Mouse (Mus musculus) neural tube, embryonic 15.5 days (tissue): Measurements from ENCODE around the gene Hmgn2. TPM values are rescaled to one million over a fixed set of nuclear protein-coding genes. Genes with fewer than 3 reads are reported as not detected.
A peak's percentile ranks its signal among the peaks of the same experiment; 100 is the strongest.
"Not testable (repeated sequence)": the region's sequence is repeated elsewhere in the genome, so short reads cannot be mapped to it uniquely, and the experiment has no call there.

ENCODE experiments used
- ATAC-seq: fragments of 200-750 bp; cut with Nextera tagmentation; 2 replicates; pipeline ENCODE4 v1.8.0; 2017; ENCODE audit warnings: mild to moderate bottlenecking, moderate TSS enrichment, moderate library complexity; ENCODE audit not compliant: low FRiP score
- H3K27ac ChIP-seq: fragments of 300-500 bp; sonication (generic); replicated peaks from 2 replicates; pipeline ENCODE4 v1.5.1; 2015; ENCODE audit warnings: mild to moderate bottlenecking, inconsistent platforms
- H3K27me3 ChIP-seq: fragments of 300-500 bp; sonication (generic); replicated peaks from 2 replicates; pipeline ENCODE4 v1.6.1; 2015; ENCODE audit warnings: inconsistent platforms
- H3K36me3 ChIP-seq: fragments of 300-500 bp; sonication (generic); 2 replicates; pipeline ENCODE4 v1.6.1; 2015; ENCODE audit warnings: inconsistent platforms
- H3K4me1 ChIP-seq: fragments of 300-500 bp; sonication (generic); 2 replicates; pipeline ENCODE4 v1.6.1; 2015; ENCODE audit warnings: inconsistent platforms
- H3K4me2 ChIP-seq: fragments of 300-500 bp; sonication (generic); 2 replicates; pipeline ENCODE4 v1.6.1; 2015; ENCODE audit warnings: inconsistent platforms, mild to moderate bottlenecking, moderate library complexity
- H3K4me3 ChIP-seq: fragments of 300-500 bp; sonication (generic); replicated peaks from 2 replicates; pipeline ENCODE4 v1.5.1; 2015; ENCODE audit warnings: mild to moderate bottlenecking, inconsistent platforms
- H3K9ac ChIP-seq: fragments of 300-500 bp; sonication (generic); replicated peaks from 2 replicates; pipeline ENCODE4 v1.6.1; 2015; ENCODE audit warnings: mild to moderate bottlenecking, inconsistent platforms
- H3K9me3 ChIP-seq: fragments of 300-500 bp; sonication (generic); replicated peaks from 2 replicates; pipeline ENCODE4 v1.6.1; 2016; ENCODE audit warnings: inconsistent platforms
- WGBS: fragments of 180-500 bp; shearing (Covaris S2); methylation state at CpG from one replicate; pipeline ENCODE4 v1.1.7; 2015; ENCODE audit warnings: mixed read lengths; 5-methylcytosine and 5-hydroxymethylcytosine counted together
- polyA plus RNA-seq: library from polyadenylated mRNA; unstranded; fragments of >200 nt; fragmentation: Nextera tagmentation; extraction: Ambion mirVana; gene quantifications from 2 replicates; pipeline ENCODE4 v1.2.1, GENCODE M21; 2015

Gene Hmgn2
- polyA plus RNA-seq, 1 experiment from 2014 or later, result 921 TPM

GRCm38 (mm10) chr4:134002246-134002645, 33.8 kb upstream of the Hmgn2 start:
- Histone ChIP-seq H3K27me3 (no peaks in the 10 kb centered on the region), H3K9me3 (no peaks in the 10 kb centered on the region), H3K27ac (no peak overlapping the region), H3K9ac (no peak overlapping the region), H3K4me2 (no peak overlapping the region), H3K4me1 (peaks cover 15% of the 10 kb centered on the region), H3K36me3 (no peaks in the 10 kb centered on the region), H3K4me3 (no peak overlapping the region)
- ATAC-seq, result no peak
- 59% methylated on average over 4 of the region's 4 CpGs for WGBS

GRCm38 (mm10) chr4:134001710-134002109, 33.3 kb upstream of the Hmgn2 start:
- no peak for ATAC-seq
- Histone ChIP-seq H3K4me2 (peak overlapping the region; percentile 93; the same call in 1 of the 2 replicates), H3K4me3 (no peak overlapping the region), H3K4me1 (peaks cover 15% of the 10 kb centered on the region), H3K9me3 (no peaks in the 10 kb centered on the region), H3K9ac (no peak overlapping the region), H3K27ac (no peak overlapping the region), H3K27me3 (no peaks in the 10 kb centered on the region), H3K36me3 (0 out of 2 replicates have a peak, but pooled peaks cover 2% of the 10 kb centered on the region)
- WGBS, result 39% methylated on average over 10 of the region's 10 CpGs

- peak within 1 kb of the TSS; percentile 66 for H3K27ac ChIP-seq
- peak; percentile 98 for ATAC-seq
- H3K27me3 ChIP-seq, result no peaks in the 10 kb centered on the region
- peaks cover 10% of the 10 kb centered on the region for H3K36me3 ChIP-seq
- H3K4me1 ChIP-seq, result peaks cover 15% of the 10 kb centered on the region
- peak within 1 kb of the TSS; percentile 69 for H3K4me3 ChIP-seq
- H3K9me3 ChIP-seq, result no peaks in the 10 kb centered on the region
- H3K9ac ChIP-seq, result peak within 1 kb of the TSS; percentile 67
- peak within 1 kb of the TSS; percentile 93 for H3K4me2 ChIP-seq
- WGBS, result under 1% methylated on average over 49 of the region's 49 CpGs
Measured at GRCm38 (mm10) chr4:134000466-134001438, 32.3 kb upstream of the Hmgn2 start, which contains the start of gene Dhdds. Dhdds (minus strand) TSS chr4:134000918.

GRCm38 (mm10) chr4:133994697-133995096, 26.2 kb upstream of the Hmgn2 start:
- Histone ChIP-seq H3K4me2 (no peak overlapping the region), H3K36me3 (peaks cover 63% of the 10 kb centered on the region), H3K27ac (no peak overlapping the region), H3K4me3 (no peak overlapping the region), H3K4me1 (peaks cover 3% of the 10 kb centered on the region), H3K27me3 (no peaks in the 10 kb centered on the region), H3K9me3 (no peaks in the 10 kb centered on the region), H3K9ac (no peak overlapping the region)
- ATAC-seq, result no peak
- 90% methylated on average over 8 of the region's 8 CpGs for WGBS

- H3K36me3 ChIP-seq, result peaks cover 82% of the 10 kb centered on the region
- 90% methylated on average over 13 of the region's 13 CpGs for WGBS
- no peak overlapping the region for H3K4me3 ChIP-seq
- no peak overlapping the region for H3K27ac ChIP-seq
- no peaks in the 10 kb centered on the region for H3K27me3 ChIP-seq
- H3K4me1 ChIP-seq, result no peaks in the 10 kb centered on the region
- H3K9me3 ChIP-seq, result no peaks in the 10 kb centered on the region
- H3K4me2 ChIP-seq, result no peak overlapping the region
- no peak for ATAC-seq
- H3K9ac ChIP-seq, result no peak overlapping the region
Measured at GRCm38 (mm10) chr4:133991087-133991660, 22.7 kb upstream of the Hmgn2 start.

- Histone ChIP-seq H3K4me3 (no peak overlapping the region), H3K27me3 (no peaks in the 10 kb centered on the region), H3K9ac (no peak overlapping the region), H3K27ac (no peak overlapping the region), H3K4me1 (no peaks in the 10 kb centered on the region), H3K9me3 (no peaks in the 10 kb centered on the region), H3K36me3 (peaks cover 77% of the 10 kb centered on the region), H3K4me2 (no peak overlapping the region)
- ATAC-seq, result no peak
- 73% methylated on average over 4 of the region's 4 CpGs for WGBS
Measured at GRCm38 (mm10) chr4:133990035-133990434, 21.6 kb upstream of the Hmgn2 start.

- H3K9me3 ChIP-seq, H3K27me3 ChIP-seq, H3K4me1 ChIP-seq, H3K4me3 ChIP-seq, H3K4me2 ChIP-seq, ATAC-seq, H3K9ac ChIP-seq, H3K27ac ChIP-seq: not testable (repeated sequence)
- H3K36me3 ChIP-seq, result peaks cover 60% of the 10 kb centered on the region
- 92% methylated on average over 7 of the region's 8 CpGs for WGBS
Measured at GRCm38 (mm10) chr4:133988289-133988688, 19.8 kb upstream of the Hmgn2 start.

- ATAC-seq, result no peak
- Histone ChIP-seq H3K9me3 (no peaks in the 10 kb centered on the region), H3K4me1 (no peaks in the 10 kb centered on the region), H3K27ac (no peak overlapping the region), H3K4me2 (no peak overlapping the region), H3K27me3 (no peaks in the 10 kb centered on the region), H3K4me3 (no peak overlapping the region), H3K36me3 (peaks cover 61% of the 10 kb centered on the region), H3K9ac (no peak overlapping the region)
- WGBS, result 77% methylated on average over 13 of the region's 13 CpGs
Measured at GRCm38 (mm10) chr4:133982936-133983335, 14.5 kb upstream of the Hmgn2 start.

GRCm38 (mm10) chr4:133980496-133980895, 12.0 kb upstream of the Hmgn2 start:
- H3K4me1 ChIP-seq, result no peaks in the 10 kb centered on the region
- H3K9ac ChIP-seq, result no peak overlapping the region
- no peaks in the 10 kb centered on the region for H3K9me3 ChIP-seq
- H3K27me3 ChIP-seq, result no peaks in the 10 kb centered on the region
- no peak overlapping the region for H3K4me3 ChIP-seq
- no peak overlapping the region for H3K27ac ChIP-seq
- no peak overlapping the region for H3K4me2 ChIP-seq
- H3K36me3 ChIP-seq, result peaks cover 61% of the 10 kb centered on the region
- 89% methylated on average over 5 of the region's 5 CpGs for WGBS
- no peak for ATAC-seq

GRCm38 (mm10) chr4:133978021-133978711, 9.7 kb upstream of the Hmgn2 start:
- H3K9ac ChIP-seq, result no peak overlapping the region
- WGBS, result 96% methylated on average over 10 of the region's 10 CpGs
- no peak overlapping the region for H3K27ac ChIP-seq
- no peak overlapping the region for H3K4me3 ChIP-seq
- H3K36me3 ChIP-seq, result peaks cover 60% of the 10 kb centered on the region
- no peaks in the 10 kb centered on the region for H3K27me3 ChIP-seq
- H3K4me1 ChIP-seq, result no peaks in the 10 kb centered on the region
- H3K4me2 ChIP-seq, result no peak overlapping the region
- ATAC-seq, result no peak
- no peaks in the 10 kb centered on the region for H3K9me3 ChIP-seq

GRCm38 (mm10) chr4:133971741-133972140, 3.3 kb upstream of the Hmgn2 start:
- Histone ChIP-seq H3K4me1 (peaks cover 29% of the 10 kb centered on the region), H3K4me3 (no peak overlapping the region), H3K27ac (no peak overlapping the region), H3K27me3 (no peaks in the 10 kb centered on the region), H3K9me3 (no peaks in the 10 kb centered on the region), H3K4me2 (no peak overlapping the region), H3K9ac (no peak overlapping the region), H3K36me3 (peaks cover 13% of the 10 kb centered on the region)
- ATAC-seq, result no peak
- WGBS, result 54% methylated on average over 8 of the region's 8 CpGs
